Mouse (Mus musculus) kidney, adult 2 months (tissue): ENCODE data around the gene Pla2g4b.

Experiments used
- CTCF ChIP-seq: fragments of 200-500 bp; conservative IDR thresholded peaks from 2 replicates; pipeline ENCODE4 v1.5.1; 2011; ENCODE audit warnings: low read depth, mild to moderate bottlenecking, control low read depth, low read length, moderate library complexity, mixed read lengths; ENCODE audit not compliant: insufficient read depth, insufficient read length
- POLR2A ChIP-seq: fragments of 200-500 bp; IDR thresholded peaks from one replicate; pipeline ENCODE4 v1.6.1; 2011; ENCODE audit warnings: low read depth, low read length, control low read depth

DNA sequence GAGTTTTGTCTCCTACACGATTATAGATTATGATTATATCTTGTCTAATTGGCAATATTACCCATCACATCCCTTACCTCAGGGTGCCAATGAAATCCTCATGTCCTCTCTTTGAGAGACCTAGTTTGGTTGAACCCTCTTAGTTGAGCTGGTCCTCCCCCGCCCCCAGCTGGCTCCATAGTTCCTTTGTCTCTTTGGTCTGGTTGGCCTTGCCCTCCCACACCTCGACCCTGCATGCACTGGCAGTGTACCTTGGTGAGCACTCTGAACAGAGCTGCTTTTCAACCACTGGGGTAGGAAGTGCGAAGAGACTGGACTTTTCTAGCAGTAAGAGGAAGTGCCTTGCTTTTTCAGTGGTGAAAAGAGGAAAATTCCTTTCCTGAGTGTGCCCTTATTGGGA lies 31.3 kb upstream of the Pla2g4b start:
- no peak for TF ChIP-seq CTCF
- TF ChIP-seq POLR2A, result no peak
